Mouse (Mus musculus): ENCODE results near the gene Bsg. TPM values are rescaled to one million over a fixed set of nuclear protein-coding genes. Genes with fewer than 3 reads are reported as not detected.
"Not testable (repeated sequence)": the region's sequence is repeated elsewhere in the genome, so short reads cannot be mapped to it uniquely, and the experiment has no call there.

The Bsg gene
- polyA plus RNA-seq, 1 experiment from 2014 or later = 985 TPM

DNA sequence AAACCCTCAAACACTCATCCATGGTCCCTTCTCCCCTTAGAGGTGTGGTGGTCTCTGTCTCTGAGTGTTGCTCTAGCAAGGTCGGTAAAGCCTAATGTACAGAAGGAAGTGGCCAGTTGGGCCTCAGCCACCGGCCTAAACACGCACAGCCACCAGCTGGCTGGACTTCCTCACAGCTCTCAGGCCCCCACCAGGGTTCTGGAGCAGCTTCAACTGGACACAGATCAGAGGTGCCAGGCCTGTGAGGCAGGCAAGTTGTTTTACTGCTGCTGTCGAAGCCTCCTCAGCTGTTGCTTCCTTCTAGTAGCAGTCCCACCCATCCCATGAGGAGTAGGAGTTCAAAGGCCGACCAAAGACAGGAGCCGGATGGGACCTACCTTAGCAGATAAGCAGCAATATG, 6.4 kb upstream of the Bsg start:
- Histone ChIP-seq H3K27me3 (no peaks in the 10 kb centered on the region), H3K9ac (no peak overlapping the region), H3K4me3 (no peak overlapping the region), H3K4me1 (replicated peaks) (no peaks in the 10 kb centered on the region), H3K36me3 (no peaks in the 10 kb centered on the region), H3K27ac (replicated peaks) (no peak overlapping the region), H3K9me3 (no peaks in the 10 kb centered on the region), H3K4me2 (no peak overlapping the region)
- no peak for ATAC-seq (ENCODE audit: low FRiP score, low read depth)
- WGBS = 79% methylated on average over 6 of the region's 6 CpGs

DNA sequence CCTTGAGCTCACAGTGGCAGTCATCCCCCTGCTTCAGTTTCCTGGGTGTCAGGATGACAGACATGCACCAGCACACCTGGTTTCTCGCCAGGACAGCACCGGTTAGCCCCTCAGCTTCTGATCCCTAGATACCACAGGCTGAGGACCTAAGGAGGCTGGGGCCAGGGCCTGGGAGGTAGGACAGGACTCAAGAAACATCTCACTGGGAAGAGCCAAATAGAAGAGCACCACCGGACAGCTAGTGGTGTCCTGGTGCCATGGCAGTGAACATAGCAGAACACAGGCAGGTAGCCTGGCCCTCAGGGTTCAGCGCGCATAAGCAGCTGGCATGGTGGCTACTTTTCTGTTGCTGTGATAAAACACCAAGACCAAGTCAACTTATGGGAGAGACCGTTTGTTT, 5.8 kb upstream of the Bsg start:
- Histone ChIP-seq H3K36me3 (no peaks in the 10 kb centered on the region), H3K9me3 (no peaks in the 10 kb centered on the region), H3K4me3 (no peak overlapping the region), H3K4me2 (no peak overlapping the region), H3K27me3 (no peaks in the 10 kb centered on the region), H3K9ac (no peak overlapping the region), H3K4me1 (replicated peaks) (no peaks in the 10 kb centered on the region), H3K27ac (replicated peaks) (peak overlapping the region; percentile 21; the same call in 1 of the 2 replicates)
- WGBS = 94% methylated on average over 6 of the region's 6 CpGs
- ATAC-seq (ENCODE audit: low FRiP score, low read depth) = no peak

DNA sequence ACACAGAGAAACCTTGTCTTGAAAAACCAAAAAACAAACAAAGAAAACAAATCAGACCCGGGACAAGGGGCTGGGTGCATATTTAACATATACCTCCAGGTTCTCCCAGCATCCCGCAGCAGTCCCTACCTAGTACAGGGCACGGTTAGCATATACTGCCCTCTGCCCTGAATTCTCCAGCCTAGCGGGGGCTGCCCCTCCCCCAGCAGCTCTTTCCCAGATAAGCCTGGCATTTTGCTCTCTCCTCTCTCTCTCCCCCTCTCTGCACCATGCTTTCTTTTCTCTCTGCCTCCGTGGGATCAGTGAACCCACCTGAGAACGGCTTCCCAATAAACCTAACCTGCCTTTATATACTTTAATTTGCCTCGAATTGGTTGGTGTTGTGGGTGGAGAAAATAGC, 3.6 kb upstream of the Bsg start:
- Histone ChIP-seq H3K4me2 (no peak overlapping the region), H3K27ac (replicated peaks) (peak overlapping the region; percentile 28; the same call in 1 of the 2 replicates), H3K27me3 (no peaks in the 10 kb centered on the region), H3K9me3 (no peaks in the 10 kb centered on the region), H3K4me1 (replicated peaks) (peaks cover 10% of the 10 kb centered on the region), H3K36me3 (no peaks in the 10 kb centered on the region), H3K4me3 (no peak overlapping the region), H3K9ac (no peak overlapping the region)
- 61% methylated on average over 7 of the region's 7 CpGs for WGBS
- no peak for ATAC-seq (ENCODE audit: low FRiP score, low read depth)

DNA sequence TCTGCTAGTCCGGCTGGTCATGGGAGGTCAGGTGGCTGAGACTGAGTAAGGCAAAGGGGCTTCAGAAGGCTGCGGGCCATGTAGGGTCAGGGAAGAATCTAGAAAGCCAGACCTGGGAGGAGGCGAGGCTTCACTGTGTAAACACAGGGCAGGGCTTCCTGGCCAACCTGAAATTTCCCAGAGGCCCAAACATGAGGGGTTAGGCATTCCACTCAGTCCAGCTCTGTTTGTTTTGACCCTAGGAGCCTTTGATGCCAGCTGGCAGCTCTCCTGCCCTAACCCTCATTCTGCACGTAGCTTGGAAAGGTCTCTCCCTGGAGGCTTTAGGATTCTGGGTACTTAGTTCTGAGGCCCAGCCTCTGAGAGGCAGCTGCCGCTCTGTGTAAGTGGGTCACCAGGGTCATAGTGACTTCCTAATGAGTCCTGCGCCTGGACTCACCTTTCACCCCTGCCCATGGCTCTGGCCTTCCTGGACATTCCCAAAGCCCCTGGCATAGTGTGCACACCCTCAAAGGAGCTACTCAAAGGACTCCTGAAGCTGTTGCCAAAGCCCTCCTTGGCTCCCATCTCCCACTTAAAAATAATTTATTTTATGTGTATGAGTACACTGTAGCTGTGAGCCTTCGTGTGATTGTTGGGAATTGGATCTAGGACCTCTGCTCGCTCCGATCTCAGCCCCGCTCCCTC, 2.7 kb upstream of the Bsg start:
- Histone ChIP-seq H3K4me2 (no peak overlapping the region), H3K4me1 (replicated peaks) (peaks cover 19% of the 10 kb centered on the region), H3K27ac (replicated peaks) (peak overlapping the region; percentile 28; the same call in 1 of the 2 replicates), H3K4me3 (no peak overlapping the region), H3K9me3 (no peaks in the 10 kb centered on the region), H3K9ac (no peak overlapping the region), H3K27me3 (no peaks in the 10 kb centered on the region), H3K36me3 (no peaks in the 10 kb centered on the region)
- 67% methylated on average over 10 of the region's 10 CpGs for WGBS
- ATAC-seq (ENCODE audit: low FRiP score, low read depth) = no peak

DNA sequence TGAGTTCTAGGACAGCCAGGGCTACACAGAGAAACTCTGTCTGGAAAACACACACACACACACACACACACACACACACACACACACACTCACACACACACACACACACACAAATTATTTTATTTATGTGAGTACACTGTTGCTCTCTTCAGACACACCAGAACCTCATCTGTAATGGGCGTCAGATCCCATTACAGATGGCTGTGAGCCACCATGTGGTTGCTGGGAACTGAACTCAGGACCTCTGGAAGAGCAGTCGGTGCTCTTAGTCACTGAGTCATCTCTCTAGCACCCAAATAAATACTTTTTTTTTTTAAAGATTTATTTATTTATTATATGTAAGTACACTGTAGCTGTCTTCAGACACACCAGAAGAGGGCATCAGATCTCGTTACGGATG, 1.3 kb upstream of the Bsg start:
- not testable (repeated sequence) for H3K9ac ChIP-seq; H3K27ac ChIP-seq (replicated peaks); H3K36me3 ChIP-seq; H3K9me3 ChIP-seq; ATAC-seq (ENCODE audit: low FRiP score, low read depth); H3K4me2 ChIP-seq; H3K27me3 ChIP-seq; H3K4me3 ChIP-seq
- WGBS = 89% methylated on average over 4 of the region's 4 CpGs
- peaks cover 33% of the 10 kb centered on the region for H3K4me1 ChIP-seq (replicated peaks)

DNA sequence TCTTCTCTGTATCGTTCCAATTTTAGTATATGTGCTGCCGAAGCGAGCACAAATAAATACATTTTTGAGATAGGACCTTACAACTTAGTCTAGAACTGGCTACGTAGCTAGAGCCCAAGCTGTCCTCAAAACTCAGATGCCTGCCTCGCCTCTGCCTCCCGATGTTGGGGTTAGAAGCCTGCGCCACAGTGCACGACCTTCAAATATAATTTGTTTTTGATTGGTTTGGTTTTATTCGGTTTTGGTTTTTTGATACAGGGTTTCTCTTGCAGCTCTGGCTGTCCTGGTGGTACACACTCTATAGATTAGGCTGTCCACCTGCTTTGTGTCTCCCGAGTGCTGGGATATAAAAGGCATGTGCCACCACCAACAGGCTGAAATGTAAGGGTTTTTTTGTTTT, 750 bp upstream of the Bsg start:
- no peaks in the 10 kb centered on the region for H3K9me3 ChIP-seq
- H3K4me3 ChIP-seq = peak overlapping the region; percentile 85
- H3K36me3 ChIP-seq = 0 out of 2 replicates have a peak, but pooled peaks cover 5% of the 10 kb centered on the region
- H3K9ac ChIP-seq = 0 out of 2 replicates have a peak overlapping the region, but pooled peaks have one; percentile 6
- H3K27me3 ChIP-seq = no peaks in the 10 kb centered on the region
- H3K4me2 ChIP-seq = peak overlapping the region; percentile 95
- H3K4me1 ChIP-seq (replicated peaks) = peaks cover 33% of the 10 kb centered on the region
- H3K27ac ChIP-seq (replicated peaks) = peak overlapping the region; percentile 87
- WGBS = 77% methylated on average over 10 of the region's 10 CpGs
- no peak for ATAC-seq (ENCODE audit: low FRiP score, low read depth)

DNA sequence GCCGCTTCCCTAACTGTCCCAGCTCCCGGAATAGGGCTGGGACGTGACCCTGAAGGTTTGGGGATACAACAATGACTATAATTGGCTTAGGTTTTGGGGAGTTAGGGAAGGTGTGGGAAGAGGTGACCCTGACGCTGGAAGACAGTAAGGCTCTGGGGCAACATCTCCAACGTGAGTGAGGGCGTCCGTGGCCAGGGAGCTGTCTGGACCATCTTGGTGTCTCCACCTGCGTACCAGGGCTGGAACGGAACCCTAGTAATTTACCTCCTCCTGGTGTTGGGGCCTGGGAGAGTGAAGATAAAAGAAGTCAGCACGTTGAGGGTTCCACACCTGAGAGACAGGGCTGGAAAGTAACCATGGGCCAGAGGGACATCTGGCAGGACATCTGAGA, 674 bp downstream of the Bsg start:
- 6% methylated on average over 10 of the region's 10 CpGs for WGBS

DNA sequence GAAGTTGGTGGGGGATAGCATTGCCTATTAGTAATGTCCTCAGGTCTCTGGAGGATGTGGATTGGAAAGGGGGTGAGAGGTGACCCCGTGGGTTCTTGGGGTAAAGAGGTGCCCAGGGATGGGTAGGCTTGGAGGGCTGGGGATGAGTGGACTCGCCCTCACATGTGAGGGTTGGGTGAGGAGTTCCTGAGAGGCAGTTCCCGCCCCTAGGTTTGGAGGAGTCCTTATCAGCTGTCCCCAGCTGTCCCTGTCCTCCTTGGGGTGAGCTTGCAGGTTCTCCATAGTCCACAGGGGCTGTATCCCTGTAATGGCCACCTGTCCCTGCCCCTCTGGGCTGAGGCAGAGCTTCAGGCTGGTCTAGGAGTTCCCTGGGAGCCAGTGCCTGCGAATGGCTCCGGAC, 1.7 kb downstream of the Bsg start:
- no peak for ATAC-seq (ENCODE audit: low FRiP score, low read depth)
- peak overlapping the region; percentile 40; the same call in 1 of the 2 replicates for H3K27ac ChIP-seq (replicated peaks)

More for the DNA sequence above, 674 bp downstream of the Bsg start:
- no peak; the same call in 1 of the 2 replicates for ATAC-seq (ENCODE audit: low FRiP score, low read depth)
- peak overlapping the region; percentile 85 for H3K4me3 ChIP-seq
- H3K27ac ChIP-seq (replicated peaks) = peak overlapping the region; percentile 87
- H3K36me3 ChIP-seq = peaks cover 5% of the 10 kb centered on the region; the same call in 1 of the 2 replicates
- H3K9ac ChIP-seq = peak overlapping the region; percentile 93
- H3K4me1 ChIP-seq (replicated peaks) = peaks cover 33% of the 10 kb centered on the region
- no peaks in the 10 kb centered on the region for H3K9me3 ChIP-seq
- peak overlapping the region; percentile 95 for H3K4me2 ChIP-seq
- H3K27me3 ChIP-seq = no peaks in the 10 kb centered on the region

DNA sequence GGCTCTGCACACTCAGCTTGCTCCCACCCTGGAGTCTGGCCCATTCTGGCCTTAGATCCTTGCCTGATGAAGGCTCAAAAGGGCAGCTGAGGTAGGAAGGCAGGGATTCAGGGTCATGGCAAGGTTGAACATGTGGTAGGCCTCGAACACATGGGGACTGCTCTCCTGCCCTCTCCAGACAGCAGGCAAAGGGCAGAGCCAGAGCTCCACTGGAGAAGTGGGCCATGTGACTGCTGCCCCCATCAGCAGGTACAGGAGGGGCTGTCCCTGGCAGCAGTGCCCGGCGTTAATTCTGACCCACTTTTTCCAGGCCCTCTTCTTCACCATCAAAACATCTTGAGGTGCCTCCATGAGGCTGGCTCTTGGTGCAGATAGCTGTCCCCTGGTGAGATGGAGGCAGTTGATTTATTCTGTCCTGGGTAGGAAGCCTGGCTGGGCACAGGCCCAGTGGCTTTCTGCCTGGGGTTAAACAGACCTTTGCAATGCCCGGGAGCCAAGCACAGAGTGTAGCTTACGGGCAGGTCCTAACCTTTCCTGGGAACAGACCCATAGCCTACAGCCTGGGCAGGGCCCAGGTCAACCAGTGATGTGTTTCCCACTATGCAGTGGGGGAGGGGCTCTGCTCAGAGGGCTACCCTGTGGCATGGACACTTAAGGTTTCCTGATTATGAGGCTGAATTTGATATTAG, 2.3 kb downstream of the Bsg start:
- H3K9ac ChIP-seq = 0 out of 2 replicates have a peak overlapping the region, but pooled peaks have one; percentile 93
- 86% methylated on average over 5 of the region's 5 CpGs for WGBS
- no peaks in the 10 kb centered on the region for H3K27me3 ChIP-seq
- peak overlapping the region; percentile 40; the same call in 1 of the 2 replicates for H3K27ac ChIP-seq (replicated peaks)
- peak overlapping the region; percentile 95 for H3K4me2 ChIP-seq
- H3K9me3 ChIP-seq = no peaks in the 10 kb centered on the region
- H3K4me3 ChIP-seq = peak overlapping the region; percentile 85
- H3K36me3 ChIP-seq = peaks cover 17% of the 10 kb centered on the region
- peaks cover 33% of the 10 kb centered on the region for H3K4me1 ChIP-seq (replicated peaks)
- no peak for ATAC-seq (ENCODE audit: low FRiP score, low read depth)

More for the DNA sequence above, 1.7 kb downstream of the Bsg start:
- peak overlapping the region; percentile 85 for H3K4me3 ChIP-seq
- peak overlapping the region; percentile 93 for H3K9ac ChIP-seq
- WGBS = 89% methylated on average over 5 of the region's 5 CpGs
- H3K4me1 ChIP-seq (replicated peaks) = peaks cover 33% of the 10 kb centered on the region
- H3K27me3 ChIP-seq = no peaks in the 10 kb centered on the region
- H3K9me3 ChIP-seq = no peaks in the 10 kb centered on the region
- H3K36me3 ChIP-seq = peaks cover 11% of the 10 kb centered on the region; the same call in 1 of the 2 replicates
- peak overlapping the region; percentile 95 for H3K4me2 ChIP-seq

DNA sequence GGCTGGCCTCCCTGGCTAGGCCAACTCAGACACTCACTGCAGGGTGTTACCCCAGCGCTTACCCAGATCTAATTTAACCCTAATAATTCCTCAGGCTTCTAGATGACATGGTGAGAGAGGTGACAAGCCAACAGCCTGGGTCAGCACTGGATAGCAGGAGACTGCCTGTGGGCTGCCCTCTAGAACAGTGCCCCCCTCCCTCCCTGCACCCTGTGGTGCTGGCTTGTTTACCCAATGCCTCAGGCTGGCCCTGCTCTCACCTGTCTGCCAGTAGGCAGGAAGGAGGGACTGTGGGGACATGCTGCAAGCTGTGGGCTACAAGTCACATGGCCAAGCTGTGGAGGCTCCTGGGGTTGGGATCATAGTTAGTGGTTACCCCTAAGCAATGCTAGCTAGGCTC, 2.9 kb downstream of the Bsg start:
- Histone ChIP-seq H3K4me1 (replicated peaks) (peaks cover 33% of the 10 kb centered on the region), H3K36me3 (peaks cover 20% of the 10 kb centered on the region), H3K9ac (0 out of 2 replicates have a peak overlapping the region, but pooled peaks have one; percentile 1), H3K27me3 (no peaks in the 10 kb centered on the region), H3K27ac (replicated peaks) (no peak overlapping the region), H3K4me2 (peak overlapping the region; percentile 95), H3K4me3 (peak overlapping the region; percentile 5; the same call in 1 of the 2 replicates), H3K9me3 (no peaks in the 10 kb centered on the region)
- ATAC-seq (ENCODE audit: low FRiP score, low read depth) = no peak
- WGBS = 81% methylated on average over 1 of the region's 1 CpGs

DNA sequence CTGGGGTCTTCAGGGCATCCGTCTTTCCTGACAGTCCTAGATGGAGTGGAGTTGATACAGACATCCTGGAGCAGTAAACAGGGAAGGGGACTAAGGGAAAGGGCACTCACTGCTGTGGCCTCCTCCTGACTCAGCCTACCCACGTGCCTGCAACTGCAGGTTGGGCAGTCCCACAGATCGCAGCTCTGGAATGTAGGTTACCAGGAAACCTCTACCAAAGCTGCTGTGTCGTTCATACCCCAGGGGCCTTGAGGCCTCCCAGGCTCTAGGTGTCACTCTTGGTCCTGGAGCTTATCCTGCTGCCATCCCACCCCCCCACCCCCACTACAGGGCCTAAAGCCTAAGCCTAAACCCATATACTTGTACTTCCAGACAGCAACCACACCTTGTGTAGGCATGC, 3.5 kb downstream of the Bsg start:
- 69% methylated on average over 4 of the region's 4 CpGs for WGBS
- Histone ChIP-seq H3K36me3 (peaks cover 20% of the 10 kb centered on the region), H3K9ac (no peak overlapping the region), H3K4me1 (replicated peaks) (peaks cover 33% of the 10 kb centered on the region), H3K9me3 (no peaks in the 10 kb centered on the region), H3K27me3 (no peaks in the 10 kb centered on the region), H3K4me2 (peak overlapping the region; percentile 95), H3K4me3 (no peak overlapping the region), H3K27ac (replicated peaks) (no peak overlapping the region)
- ATAC-seq (ENCODE audit: low FRiP score, low read depth) = no peak

DNA sequence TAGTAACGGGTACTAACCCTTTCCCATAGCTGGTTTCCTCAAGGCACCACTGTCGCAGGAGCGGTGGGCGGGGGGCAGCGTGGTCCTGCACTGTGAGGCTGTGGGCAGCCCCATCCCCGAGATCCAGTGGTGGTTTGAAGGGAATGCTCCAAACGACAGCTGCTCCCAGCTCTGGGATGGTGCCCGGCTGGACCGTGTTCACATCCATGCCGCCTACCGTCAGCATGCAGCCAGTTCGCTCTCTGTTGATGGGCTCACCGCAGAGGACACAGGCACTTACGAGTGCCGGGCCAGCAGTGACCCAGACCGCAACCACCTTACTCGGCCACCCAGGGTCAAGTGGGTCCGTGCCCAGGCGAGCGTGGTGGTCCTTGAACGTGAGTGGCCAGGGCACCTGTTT, 4.4 kb downstream of the Bsg start:
- 92% methylated on average over 21 of the region's 21 CpGs for WGBS
- Histone ChIP-seq H3K4me2 (no peak overlapping the region), H3K4me3 (no peak overlapping the region)

More for the DNA sequence above, 4.4 kb downstream of the Bsg start:
- no peak overlapping the region for H3K9ac ChIP-seq
- no peak for ATAC-seq (ENCODE audit: low FRiP score, low read depth)
- H3K27me3 ChIP-seq = no peaks in the 10 kb centered on the region
- no peaks in the 10 kb centered on the region for H3K9me3 ChIP-seq
- peaks cover 20% of the 10 kb centered on the region for H3K36me3 ChIP-seq
- H3K4me1 ChIP-seq (replicated peaks) = peaks cover 33% of the 10 kb centered on the region
- no peak overlapping the region for H3K27ac ChIP-seq (replicated peaks)
